Mouse (Mus musculus) urinary bladder, postnatal 4 days (tissue): ENCODE measurements around the gene Kdsr.

Experiments used
- DNase-seq, 2 experiments: peaks; one replicate each; pipeline ENCODE4 v3.0.0; 2021 to 2022; ENCODE audit warnings: low spot score in 2 of 2

Gene Kdsr

DNA sequence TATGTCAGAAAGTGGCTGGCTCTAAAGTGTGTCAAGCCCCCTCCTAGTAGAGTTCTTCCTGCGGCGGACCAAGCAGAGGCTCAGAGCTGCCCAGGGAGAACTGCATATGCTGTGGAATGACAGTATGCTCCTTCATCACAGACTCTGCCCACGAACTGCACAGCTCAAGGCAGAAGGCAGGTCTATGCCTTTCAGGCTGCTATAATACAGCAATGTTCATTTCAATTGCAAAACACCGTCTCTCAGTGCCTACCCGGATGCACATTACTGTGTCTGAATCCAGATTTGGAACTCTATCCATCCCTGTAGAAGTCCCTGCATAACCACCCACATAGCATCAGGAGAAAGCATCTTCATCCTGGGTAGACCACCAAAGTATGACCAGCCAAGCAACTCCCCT lies 19.7 kb downstream of the Kdsr start:
- no peak for DNase-seq

DNA sequence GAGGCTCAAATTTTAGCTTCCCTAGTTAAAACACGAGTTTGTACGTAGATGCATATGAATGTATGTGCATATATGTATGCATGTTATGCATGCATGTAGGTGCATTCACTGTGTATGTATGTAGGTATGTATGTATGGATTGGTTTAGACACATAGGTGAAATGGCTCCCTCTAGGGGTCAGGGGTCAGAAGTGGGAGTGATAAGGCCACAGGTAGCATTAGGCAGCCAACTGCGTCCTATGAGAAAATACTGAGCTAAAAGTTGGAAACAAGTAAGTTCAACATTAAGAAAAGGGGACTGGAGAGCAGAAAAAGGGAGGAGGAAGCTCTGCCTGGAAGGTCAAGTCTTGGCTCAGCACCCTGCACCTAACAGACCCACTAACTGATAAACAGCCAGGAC lies 21.4 kb downstream of the Kdsr start:
- DNase-seq, result no peak

DNA sequence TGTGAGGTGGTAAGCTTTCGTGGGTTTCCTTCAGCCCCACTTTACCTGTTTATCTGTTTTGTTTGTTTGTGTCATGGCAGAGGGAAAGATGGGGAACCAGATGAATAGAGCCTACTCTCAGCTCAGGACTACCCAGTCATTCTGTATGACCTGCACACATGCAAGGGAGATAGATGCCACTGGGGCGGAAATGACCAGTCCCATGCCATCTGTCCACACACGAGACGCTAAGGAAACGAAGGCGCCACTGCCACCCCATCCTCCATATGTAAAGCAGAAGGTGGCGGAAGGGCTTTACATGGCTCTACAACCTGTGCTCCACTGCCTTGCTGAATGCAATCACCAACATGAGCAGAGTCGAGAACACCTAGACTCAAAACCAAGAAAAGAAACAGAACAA lies 23.3 kb downstream of the Kdsr start:
- no peak for DNase-seq

DNA sequence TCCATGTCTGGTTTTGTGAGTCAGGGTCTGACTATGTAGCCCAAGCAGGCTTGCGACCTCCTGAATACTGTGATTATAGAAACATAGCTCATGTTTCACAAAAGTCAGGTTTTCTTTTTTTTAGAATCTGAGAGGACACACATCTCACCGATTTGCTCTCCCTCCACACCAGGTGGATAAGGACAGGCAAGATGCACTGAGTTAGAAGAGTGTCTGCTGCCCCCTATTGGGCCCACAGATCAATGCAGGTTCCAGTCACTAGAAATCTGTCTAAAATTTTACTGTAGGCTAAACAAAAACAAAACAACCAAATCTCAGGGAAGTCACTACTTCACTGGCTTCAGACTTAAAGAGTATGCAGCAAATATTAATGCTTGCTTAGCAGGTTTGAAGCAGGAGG lies 23.9 kb downstream of the Kdsr start:
- DNase-seq, result peak in 1 of 2 experiments; percentile 57

DNA sequence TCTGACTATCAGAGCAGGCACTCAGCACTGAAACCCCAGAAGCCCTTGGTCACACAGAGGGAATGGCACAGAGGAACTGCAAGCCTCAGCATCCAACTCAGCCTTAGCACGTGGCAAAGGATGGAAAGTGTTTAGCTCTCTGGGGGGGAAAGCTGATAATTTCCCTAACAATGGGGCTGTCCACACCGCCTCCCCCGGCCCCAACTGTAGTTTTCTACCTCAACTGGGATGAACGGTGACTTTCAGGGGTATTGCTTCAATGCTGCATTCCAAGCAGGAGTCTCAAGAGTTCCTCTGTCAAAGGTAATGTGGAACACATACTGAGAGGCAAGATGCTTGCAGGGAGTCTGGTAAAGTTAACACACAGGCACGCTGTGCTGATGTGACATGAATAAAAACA lies 37.5 kb downstream of the Kdsr start:
- DNase-seq, result peak in 1 of 2 experiments; percentile 40

DNA sequence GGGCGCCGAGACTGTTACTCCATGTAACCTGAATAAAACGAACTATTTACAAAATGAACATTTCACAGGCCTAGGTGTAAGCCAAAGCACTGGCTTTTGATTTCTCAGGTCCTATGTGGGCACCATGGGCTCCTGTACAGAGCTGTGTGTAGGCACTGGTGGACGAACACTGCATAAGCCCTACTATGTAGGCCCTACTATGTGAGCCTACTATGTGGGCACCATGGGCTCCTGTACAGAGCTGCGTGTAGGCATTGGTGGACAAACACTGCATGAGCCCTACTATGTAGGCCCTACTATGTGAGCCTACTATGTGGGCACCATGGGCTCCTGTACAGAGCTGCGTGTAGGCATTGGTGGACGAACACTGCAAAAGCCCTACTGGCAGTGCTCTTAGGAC lies 41.8 kb downstream of the Kdsr start:
- peak in 1 of 2 experiments; percentile 30 for DNase-seq

DNA sequence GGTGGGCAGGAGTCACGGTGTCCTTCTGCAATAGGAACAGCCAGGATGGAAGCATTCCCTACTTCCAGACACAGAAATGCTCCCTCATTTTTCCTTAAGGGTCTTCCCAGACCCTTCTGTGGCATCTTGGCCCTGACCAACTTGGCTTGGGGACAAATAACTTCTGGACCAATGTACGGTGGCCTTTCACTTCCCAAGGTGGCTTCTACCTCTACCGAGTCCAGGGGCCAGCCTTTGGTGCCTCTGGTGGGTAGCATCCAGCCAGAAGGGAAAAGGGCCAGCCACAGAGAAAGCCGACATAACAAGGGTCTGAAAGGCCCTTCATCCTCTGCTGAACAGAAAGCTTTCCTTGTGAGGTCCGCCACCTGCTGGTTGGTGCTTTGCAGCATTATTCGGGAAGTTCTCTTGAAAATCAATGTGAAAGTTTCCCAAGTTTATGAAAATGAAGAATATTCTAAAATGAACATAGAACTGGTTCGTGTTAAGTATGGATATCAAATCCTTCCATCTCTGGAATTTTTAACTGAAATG lies 42.4 kb downstream of the Kdsr start:
- DNase-seq, result peak; percentile 65 to 81

DNA sequence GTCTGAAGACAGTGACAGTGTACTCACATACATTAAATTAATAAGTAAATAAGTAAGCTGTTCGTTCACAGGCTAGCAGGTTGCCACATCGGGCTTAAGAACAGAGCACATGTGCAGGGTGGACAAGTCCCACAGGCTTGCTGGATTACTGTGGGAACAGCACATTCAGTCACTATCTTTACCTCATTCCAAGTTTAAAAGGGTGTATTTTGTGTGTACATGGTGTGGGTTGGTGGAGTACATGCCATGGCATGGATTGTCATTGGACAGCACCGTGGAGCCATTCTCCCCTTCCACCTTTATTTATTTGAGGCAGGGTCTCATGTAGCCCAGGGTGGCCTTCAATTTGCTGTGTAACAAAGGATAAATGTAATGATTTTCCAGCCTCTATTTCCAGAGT lies 43.4 kb downstream of the Kdsr start:
- peak in 1 of 2 experiments; percentile 39 for DNase-seq

DNA sequence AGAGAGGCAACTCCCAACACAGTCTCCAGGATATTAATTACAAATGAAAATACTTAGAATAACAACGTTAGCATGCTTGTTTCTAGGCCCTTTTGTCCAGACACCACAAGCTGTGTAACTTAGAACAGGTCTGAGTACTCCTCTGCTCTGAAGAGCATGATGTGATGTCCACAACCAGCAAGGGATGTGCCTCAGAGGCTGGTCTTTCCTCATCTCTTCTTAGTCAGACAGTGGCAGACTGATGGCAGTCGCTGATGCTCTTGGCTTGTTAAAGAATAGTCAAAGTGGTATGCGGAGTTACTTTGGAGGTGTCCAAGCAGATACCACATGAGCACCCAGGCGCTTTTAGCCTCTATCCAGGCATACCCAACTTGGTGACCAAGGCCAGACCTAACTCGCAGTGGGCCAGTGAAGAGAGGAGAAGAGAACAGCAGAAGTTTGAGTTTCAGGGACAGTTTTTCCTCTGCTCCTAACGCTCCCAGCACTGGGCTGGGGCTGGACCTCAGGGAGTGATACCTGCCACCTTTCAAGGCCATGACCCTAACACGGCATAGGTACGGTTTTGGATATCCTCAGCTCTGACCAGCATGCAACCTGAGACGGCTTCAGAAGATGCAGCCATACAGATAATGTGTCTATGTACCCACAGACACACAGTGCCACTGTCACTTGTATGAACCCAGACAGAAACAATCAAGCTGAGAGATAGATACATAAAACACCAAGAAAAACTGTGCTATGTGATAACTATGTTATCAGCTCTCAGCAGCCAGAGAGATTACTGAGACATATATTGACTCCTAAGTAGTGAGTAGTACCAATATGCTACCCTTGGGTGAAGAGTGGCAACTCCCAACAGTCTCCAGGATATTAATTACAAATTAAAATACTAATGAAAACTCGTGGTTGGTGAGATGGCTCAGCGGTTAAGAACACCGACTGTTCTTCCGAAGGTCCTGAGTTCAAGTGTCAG lies 44.1 kb downstream of the Kdsr start:
- peak in 1 of 2 experiments; percentile 35 for DNase-seq

DNA sequence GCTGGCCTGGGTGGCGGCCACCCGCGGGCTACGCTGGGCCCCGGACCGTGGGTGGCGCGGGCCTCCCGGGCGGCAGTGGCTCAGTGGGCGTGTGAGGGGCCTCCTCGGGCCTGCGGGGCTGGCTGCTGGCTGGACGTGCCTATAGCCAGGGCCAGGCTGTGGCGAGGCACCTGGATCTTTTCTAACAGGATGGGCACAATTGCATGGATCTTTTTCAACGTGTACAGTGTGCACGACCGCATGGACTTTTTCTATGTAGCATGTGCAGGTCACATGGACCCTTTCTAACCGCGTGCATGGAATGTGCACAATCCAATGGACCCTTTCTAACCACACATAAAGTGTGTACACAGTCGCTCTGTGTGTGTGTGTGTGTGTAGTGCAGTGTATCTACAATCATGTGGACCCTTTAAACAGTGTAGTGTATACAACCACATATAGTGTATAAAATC lies 45.0 kb downstream of the Kdsr start:
- DNase-seq, result no peak

DNA sequence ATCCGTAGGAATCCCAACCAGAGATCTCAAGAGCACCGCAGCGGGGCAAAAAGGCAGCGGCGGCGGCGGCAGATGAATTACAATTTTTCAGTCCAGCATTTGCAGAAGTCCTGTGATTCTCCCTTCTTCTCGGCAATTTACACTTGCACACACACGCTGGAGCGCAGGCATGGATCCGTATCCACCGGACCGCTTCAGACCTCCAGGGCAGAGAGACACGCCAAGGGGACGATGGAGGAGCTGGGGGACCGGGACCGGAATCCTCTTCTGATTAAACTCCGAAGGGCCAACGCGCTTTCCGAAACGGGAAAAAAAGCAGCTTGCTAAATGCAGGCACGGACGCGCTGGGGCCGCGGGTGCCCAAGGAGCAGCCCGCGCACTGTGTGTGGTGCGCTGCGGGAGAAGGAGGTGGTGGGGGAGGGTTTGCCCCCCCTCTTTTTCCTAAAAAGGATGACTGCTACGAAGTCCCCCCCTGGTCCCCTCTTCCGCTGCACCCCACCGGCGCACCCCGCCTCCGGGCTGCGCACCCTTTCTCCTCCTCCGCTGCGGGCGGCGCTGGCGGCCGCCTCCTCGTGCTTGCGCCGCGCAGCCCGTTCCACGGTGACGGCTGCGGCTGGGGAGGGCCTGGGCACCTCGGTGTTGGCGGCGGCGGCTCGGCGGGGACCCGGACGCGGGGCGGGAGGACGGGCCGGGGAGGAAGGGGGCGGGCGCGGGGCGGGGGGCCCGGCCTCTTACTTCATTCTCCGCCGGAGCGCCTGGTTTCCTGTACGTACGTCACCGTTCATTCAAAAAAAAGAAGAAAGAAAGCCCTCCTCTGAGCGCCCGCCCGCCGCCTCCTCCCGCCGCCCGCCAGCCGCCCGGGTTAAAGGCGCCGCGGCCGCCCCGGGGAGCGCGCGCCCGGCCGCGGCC lies 45.7 kb downstream of the Kdsr start, which contains the start of gene Bcl2:
TSS of gene Bcl2 (minus strand) at position 654 of the 909 bp plus-strand sequence.
- peak; percentile 68 to 69 for DNase-seq

DNA sequence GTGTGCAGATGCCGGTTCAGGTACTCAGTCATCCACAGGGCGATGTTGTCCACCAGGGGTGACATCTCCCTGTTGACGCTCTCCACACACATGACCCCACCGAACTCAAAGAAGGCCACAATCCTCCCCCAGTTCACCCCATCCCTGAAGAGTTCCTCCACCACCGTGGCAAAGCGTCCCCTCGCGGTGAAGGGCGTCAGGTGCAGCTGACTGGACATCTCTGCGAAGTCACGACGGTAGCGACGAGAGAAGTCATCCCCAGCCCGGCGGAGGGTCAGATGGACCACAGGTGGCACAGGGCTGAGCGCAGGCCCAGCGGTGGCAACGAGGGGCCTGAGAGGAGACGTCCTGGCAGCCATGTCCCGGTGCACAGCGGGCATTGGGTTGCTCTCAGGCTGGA lies 47.2 kb downstream of the Kdsr start:
- peak; percentile 31 to 72 for DNase-seq

DNA sequence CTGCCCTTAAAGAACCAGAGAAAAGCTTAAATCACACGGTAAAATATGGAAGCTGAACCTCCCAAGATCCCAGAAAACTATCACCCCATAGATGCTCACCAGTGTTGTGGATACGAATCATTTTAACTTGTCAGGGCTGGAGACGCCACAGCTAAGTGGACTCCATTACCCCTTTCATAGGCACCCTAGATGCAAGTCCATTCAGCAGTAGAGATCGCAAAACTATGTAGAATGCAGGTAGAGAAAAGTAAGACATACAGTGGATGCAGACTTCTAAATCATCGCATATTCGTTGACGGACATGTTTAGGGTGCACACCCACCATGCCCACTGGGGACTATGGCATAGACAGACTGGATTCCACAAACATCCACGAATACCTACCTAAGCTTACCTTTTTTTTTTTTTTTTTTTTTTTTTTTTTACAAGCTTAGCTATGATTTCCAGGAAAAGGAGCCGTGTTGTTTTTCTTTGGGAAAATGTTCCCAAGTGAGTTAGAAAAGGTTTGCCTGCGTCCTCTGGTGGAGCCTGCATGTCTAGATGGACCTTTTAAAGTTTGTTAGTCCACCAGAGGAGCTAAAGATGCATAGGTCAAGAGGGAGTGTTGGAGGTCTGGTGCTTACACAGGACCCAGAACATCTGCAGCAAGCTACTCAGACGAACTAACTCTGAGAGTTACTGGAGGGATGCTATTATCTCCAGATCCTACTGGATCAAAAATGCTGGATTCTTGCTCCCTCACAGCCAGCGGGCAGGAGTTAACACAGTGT lies 48.0 kb downstream of the Kdsr start:
- DNase-seq, result peak in 1 of 2 experiments; percentile 45

DNA sequence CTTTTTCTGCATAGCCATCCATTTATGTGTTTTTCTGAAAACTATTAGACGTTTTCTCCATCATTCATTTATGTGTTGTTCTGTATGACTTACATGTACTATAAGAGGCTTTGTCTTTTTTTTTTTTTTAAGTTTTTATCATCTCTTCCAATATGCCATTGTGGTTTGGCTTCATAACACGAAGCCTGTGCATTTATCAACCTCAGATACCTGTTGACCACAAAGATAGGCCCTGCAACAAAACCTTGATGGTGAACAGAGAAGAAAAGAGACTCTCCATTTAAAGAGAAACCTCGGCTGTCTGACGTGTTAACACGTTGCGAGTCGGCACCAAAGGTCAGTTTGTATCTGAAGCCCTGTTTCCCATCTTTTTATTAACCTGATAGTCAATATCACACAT lies 49.3 kb downstream of the Kdsr start:
- no peak for DNase-seq

DNA sequence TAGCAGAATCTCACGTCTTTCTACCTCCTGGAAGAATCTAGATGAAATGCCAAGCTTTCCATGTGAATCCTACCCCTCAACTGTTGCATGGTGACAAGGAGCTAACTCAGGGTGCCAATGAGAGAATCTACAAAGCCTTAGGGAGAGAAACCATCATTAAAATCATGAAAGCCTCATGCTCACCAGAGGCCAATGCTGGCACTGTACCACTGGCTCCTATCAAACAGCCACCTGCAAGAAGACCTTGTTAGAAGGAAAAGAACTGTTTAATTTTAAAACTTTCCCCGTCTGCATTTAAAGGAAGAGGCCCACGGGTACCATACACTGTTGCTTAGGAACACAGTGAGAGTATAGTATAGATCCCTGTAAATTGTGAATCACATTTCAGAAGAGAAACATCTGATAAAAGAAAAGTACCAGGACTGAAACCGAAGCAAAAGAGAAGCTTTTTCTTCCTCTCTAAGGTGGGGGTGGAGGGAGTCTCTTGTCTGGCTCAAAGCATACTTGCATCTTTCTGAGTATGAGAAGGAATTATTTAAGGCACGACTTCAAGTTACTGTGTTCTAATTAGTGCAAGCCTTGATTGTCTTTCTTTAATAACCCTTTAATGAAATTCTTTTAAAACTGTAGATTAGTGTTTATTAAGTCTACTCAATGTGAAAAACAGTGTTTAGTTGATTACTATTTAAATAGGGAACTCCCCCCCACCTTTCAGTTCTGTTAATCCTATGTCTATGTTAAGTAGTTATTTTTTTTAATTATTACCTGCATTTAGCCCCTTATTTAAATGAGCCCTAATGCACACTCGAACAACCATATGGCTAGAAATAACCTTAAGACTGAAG lies 52.3 kb downstream of the Kdsr start:
- DNase-seq, result no peak

DNA sequence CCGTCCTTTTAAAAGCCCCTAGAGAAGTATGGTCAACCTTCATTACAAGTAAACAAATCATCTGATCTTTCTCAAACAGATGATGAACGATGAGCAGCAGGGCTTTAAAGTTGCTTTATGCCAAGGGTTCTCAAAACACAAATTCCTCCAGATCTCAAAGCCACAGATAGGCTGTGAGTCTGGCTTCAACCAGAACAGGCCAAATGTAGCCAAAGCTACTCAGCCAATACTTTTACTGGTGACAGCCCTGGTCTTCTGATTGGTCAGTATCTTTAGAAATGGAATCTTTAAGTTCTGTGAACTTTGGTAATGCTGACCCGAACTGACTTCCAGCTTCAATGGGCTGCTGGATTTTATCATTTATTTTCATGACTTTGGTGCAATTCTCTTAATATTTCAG lies 56.3 kb downstream of the Kdsr start:
- DNase-seq, result peak in 1 of 2 experiments; percentile 47

DNA sequence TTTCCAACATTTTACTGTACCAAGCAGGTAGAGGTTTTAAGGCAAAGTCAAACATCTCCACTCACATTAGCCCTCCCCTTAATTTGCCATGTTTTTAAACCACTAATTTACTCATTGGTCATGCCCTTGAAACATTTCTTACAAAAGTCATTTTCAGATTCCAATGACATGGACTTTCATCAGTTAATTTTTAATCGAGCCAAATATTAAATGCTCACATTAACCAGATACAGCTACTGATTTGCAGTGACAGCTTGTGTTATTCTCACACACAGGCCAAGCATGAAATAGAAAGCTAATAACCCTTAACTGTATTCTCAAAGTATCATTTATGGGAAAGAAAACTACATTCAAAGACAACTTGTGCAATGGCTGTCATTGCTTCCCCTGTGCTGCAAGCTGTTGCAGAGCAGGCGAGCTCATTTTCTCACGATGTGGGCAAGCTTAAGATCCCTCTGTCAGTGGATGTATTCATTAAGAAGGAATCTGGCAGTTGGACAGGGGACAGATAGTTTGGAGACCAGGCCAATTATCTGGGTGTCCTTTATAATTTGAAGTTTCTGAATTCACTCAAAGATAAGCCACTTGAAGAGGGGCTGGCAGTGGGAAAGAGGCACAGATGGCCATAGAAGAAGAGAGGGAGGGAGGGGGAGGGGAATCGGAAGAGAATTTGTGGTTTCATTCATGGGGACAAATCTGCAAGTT lies 56.9 kb downstream of the Kdsr start:
- peak in 1 of 2 experiments; percentile 14 for DNase-seq

DNA sequence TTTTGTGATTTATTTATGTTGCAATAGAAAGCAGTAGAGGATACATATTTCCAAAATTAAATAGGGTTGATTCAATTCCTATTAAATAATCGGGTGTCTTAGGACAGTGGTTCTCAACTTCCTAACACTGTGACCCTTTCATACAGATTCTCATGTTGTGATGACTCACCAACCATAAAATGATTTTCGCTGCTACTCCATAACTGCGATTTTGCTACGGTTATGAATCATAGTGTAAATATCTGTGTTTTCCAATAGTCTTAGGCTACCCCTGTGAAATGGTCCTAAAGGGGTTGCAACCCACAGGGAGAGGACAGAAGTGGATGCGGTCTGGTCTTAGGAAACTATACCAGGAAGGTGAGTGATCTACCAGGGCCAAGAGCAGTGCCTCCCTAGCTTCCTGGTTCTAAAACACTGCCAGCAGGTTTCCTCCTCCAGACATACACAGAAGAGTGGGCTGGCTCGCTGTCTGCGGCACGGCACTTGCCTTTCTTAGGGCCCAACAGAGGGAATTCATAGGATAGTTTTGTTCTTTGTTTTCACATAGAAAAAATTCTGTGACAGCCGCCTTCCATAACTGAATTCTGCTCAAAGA lies 58.9 kb downstream of the Kdsr start:
- no peak for DNase-seq

DNA sequence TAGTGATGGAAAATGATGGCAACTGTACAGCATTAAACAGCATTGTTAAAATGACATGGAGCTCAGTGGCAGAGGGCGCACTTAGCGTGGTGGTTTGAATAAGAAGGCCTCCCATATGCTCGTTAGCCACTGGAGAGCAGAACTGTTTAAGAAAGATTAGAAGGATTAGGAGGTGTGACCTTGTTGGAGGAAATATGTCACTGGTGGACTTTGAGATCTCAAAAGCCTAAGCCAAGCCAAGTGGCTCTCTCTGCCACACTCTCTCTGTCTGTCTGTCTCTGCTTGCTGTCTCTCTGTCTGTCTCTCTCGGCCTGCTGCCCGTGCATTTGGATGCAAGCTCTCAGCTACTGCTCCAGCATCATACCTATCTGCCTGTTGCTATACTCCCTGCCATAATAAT lies 63.1 kb downstream of the Kdsr start:
- DNase-seq, result no peak
